ENCODE assay signal across 10 mouse cellular contexts in the genomic region with DNA sequence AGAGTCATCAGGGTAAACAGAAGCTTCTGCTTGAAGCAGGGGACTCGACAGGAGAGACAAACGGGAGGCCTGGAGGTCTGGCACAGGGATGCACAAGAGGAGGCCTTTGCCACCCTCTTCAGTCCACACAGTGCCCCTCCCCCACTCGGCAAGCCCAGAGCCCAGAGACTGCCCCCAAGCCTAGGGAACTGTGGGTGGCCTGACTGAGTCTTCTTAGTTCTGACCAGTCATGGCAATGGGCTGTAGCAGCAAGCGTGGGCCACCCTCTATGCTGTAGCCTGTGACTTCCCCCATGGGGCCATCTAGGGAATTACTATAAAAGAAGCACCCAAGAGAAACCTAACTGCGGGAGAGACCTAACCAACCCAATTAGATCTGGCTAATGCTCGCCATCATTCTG. TPM values are rescaled to one million over a fixed set of nuclear protein-coding genes. Genes with fewer than 3 reads are reported as not detected.
DNase-seq lines count a peak whose midpoint lies in the region; ATAC-seq lines count a peak whose summit lies in the region.
"Had no signal": no experiment of that assay in that cellular context is flagged by ENCODE, and none has a peak within 500 bp of the region (broad histone marks: within the 10 kb centered on the region; RNA-seq: fewer than 3 reads in every experiment).

No protein-coding gene starts in this region.

- ATAC-seq in embryonic facial prominence, embryonic 11.5 days (replicated peaks; ENCODE audit: insufficient number of reproducible peaks, low FRiP score, low TSS enrichment, low read depth): peak; percentile 25; the same call in 1 of the 2 replicates
- ATAC-seq: Patski had no signal

- peak; percentile 37 for DNase-seq in gastrocnemius, postnatal 10 days
- DNase-seq in gastrocnemius, adult 18-20 months (ENCODE audit: low spot score): no peak
- peak; percentile 17 for DNase-seq in 416B (ENCODE audit: low read depth)
- DNase-seq in embryonic facial prominence, embryonic 11.5 days (ENCODE audit: low spot score): peak; percentile 40
- peak; percentile 22 for DNase-seq in liver
- peak; percentile 31 for DNase-seq in right cerebral cortex, postnatal 4 days
- DNase-seq in ovary, postnatal 36 days (ENCODE audit: low spot score): no peak
- no peak for DNase-seq in natural killer cell, adult 2 months (ENCODE audit: low spot score in 2 of 2)

- H3K4me3 ChIP-seq in embryonic facial prominence, embryonic 11.5 days (ENCODE audit: low read depth, low read length): peak overlapping the region; percentile 37

- peaks cover 4% of the 10 kb centered on the region for H3K4me1 ChIP-seq in embryonic facial prominence, embryonic 11.5 days (ENCODE audit: control insufficient read depth, insufficient read depth, low read length)

- H3K9me3 ChIP-seq in embryonic facial prominence, embryonic 11.5 days (replicated peaks; ENCODE audit: control insufficient read depth, low read length): no peaks in the 10 kb centered on the region; the same call in 1 of the 2 replicates
- H3K9me3 ChIP-seq: neural tube, embryonic 12.5 days had no signal

- H3K27ac ChIP-seq in embryonic facial prominence, embryonic 11.5 days (replicated peaks; ENCODE audit: low read depth, low read length): no peak overlapping the region
- H3K27ac ChIP-seq: neural tube, embryonic 12.5 days had no signal

- WGBS in embryonic facial prominence, embryonic 11.5 days: 8% methylated on average over 6 of the region's 6 CpGs

- no peak overlapping the region for H3K9ac ChIP-seq in embryonic facial prominence, embryonic 11.5 days (replicated peaks; ENCODE audit: low read length)
- H3K9ac ChIP-seq: neural tube, embryonic 12.5 days had no signal

- no peaks in the 10 kb centered on the region for H3K36me3 ChIP-seq in embryonic facial prominence, embryonic 11.5 days (replicated peaks; ENCODE audit: control insufficient read depth, insufficient read depth, low read depth, low read length)
- H3K36me3 ChIP-seq: neural tube, embryonic 12.5 days had no signal

- H3K4me2 ChIP-seq in embryonic facial prominence, embryonic 11.5 days (ENCODE audit: low read depth, low read length): peak overlapping the region; percentile 80; the same call in 1 of the 2 replicates

- peaks cover 18% of the 10 kb centered on the region for H3K27me3 ChIP-seq in embryonic facial prominence, embryonic 11.5 days (ENCODE audit: control insufficient read depth, insufficient read depth, low read length)

RNA-seq across cellular contexts. Expression of a gene that starts 1.9 kb away (rescaled TPM):
- 1 to 10 TPM; 3.4 to 7.2 TPM for total RNA-seq in gastrocnemius, postnatal 10 days (2021)
- 1 to 10 TPM in 1 of 2 experiments, under 1 TPM in 1; 0.78 to 1.0 TPM for total RNA-seq in gastrocnemius, adult 18-20 months (2021)
- 4.3 and 4.6 TPM in 2 replicates for polyA plus RNA-seq in embryonic facial prominence, embryonic 11.5 days (2014; fragmentation: Nextera tagmentation; extraction: Ambion mirVana)
- polyA plus RNA-seq: Patski had no signal

Comparison
In these comparisons a context has a peak if more than half of its experiments do, and no peak if none do; other contexts are left out.
1. DNase-seq: peak in gastrocnemius, postnatal 10 days (single experiment), 416B (single experiment), embryonic facial prominence, embryonic 11.5 days (single experiment), liver (single experiment) and right cerebral cortex, postnatal 4 days (single experiment); none in gastrocnemius, adult 18-20 months (single experiment), ovary, postnatal 36 days (single experiment) and natural killer cell, adult 2 months (0 of 2).